Mouse (Mus musculus) hindbrain, embryonic 13.5 days (tissue): Measurements from ENCODE around the gene Strn3. TPM values are rescaled to one million over a fixed set of nuclear protein-coding genes. Genes with fewer than 3 reads are reported as not detected.

Experiments
- ATAC-seq: fragments of 200-750 bp; cut with Nextera tagmentation; 2 replicates; pipeline ENCODE4 v1.8.0; 2017; ENCODE audit warnings: moderate TSS enrichment; ENCODE audit not compliant: low FRiP score
- H3K27ac ChIP-seq: fragments of 300-500 bp; sonication (generic); 2 replicates; pipeline ENCODE4 v1.5.1; 2015; ENCODE audit warnings: inconsistent platforms, mild to moderate bottlenecking, moderate library complexity
- H3K27me3 ChIP-seq: fragments of 300-500 bp; sonication (generic); 2 replicates; pipeline ENCODE4 v1.6.1; 2015; ENCODE audit warnings: mild to moderate bottlenecking, inconsistent platforms
- H3K36me3 ChIP-seq: fragments of 300-500 bp; sonication (generic); 2 replicates; pipeline ENCODE4 v1.6.1; 2015; ENCODE audit warnings: mild to moderate bottlenecking, inconsistent platforms
- H3K4me1 ChIP-seq: fragments of 300-500 bp; sonication (generic); replicated peaks from 2 replicates; pipeline ENCODE4 v1.6.1; 2015; ENCODE audit warnings: inconsistent platforms
- H3K4me2 ChIP-seq: fragments of 300-500 bp; sonication (generic); 2 replicates; pipeline ENCODE4 v1.6.1; 2015; ENCODE audit warnings: inconsistent platforms, mild to moderate bottlenecking, moderate library complexity
- H3K4me3 ChIP-seq: fragments of 300-500 bp; sonication (generic); 2 replicates; pipeline ENCODE4 v1.5.1; 2015; ENCODE audit warnings: mild to moderate bottlenecking, inconsistent platforms
- H3K9ac ChIP-seq: fragments of 300-500 bp; sonication (generic); 2 replicates; pipeline ENCODE4 v1.6.1; 2015; ENCODE audit warnings: mild to moderate bottlenecking, inconsistent platforms
- H3K9me3 ChIP-seq: fragments of 300-500 bp; sonication (generic); 2 replicates; pipeline ENCODE4 v1.6.1; 2016; ENCODE audit warnings: inconsistent platforms
- WGBS: fragments of 180-500 bp; shearing (Covaris S2); methylation state at CpG from one replicate; pipeline ENCODE4 v1.1.7; 2015; 5-methylcytosine and 5-hydroxymethylcytosine counted together
- polyA plus RNA-seq: library from polyadenylated mRNA; unstranded; fragments of >200 nt; fragmentation: Nextera tagmentation; extraction: Ambion mirVana; gene quantifications from 2 replicates; pipeline ENCODE4 v1.2.1, GENCODE M21; 2015

Strn3 gene
- 40.4 and 40.5 TPM in 2 replicates for polyA plus RNA-seq

- peak; percentile 97 for ATAC-seq
- Histone ChIP-seq H3K27ac (peak within 1 kb of the TSS; percentile 100), H3K27me3 (no peaks in the 10 kb centered on the region), H3K9ac (peak within 1 kb of the TSS; percentile 99), H3K4me2 (peak within 1 kb of the TSS; percentile 81), H3K4me1 (peaks cover 14% of the 10 kb centered on the region), H3K9me3 (no peaks in the 10 kb centered on the region), H3K36me3 (no peaks in the 10 kb centered on the region), H3K4me3 (peak within 1 kb of the TSS; percentile 98)
- WGBS = under 1% methylated on average over 55 of the region's 56 CpGs
Observed at GRCm38 (mm10) chr12:51691845-51692632, at the start of gene Strn3. Gene Strn3, minus strand, starts transcription at chr12:51691897.

DNA sequence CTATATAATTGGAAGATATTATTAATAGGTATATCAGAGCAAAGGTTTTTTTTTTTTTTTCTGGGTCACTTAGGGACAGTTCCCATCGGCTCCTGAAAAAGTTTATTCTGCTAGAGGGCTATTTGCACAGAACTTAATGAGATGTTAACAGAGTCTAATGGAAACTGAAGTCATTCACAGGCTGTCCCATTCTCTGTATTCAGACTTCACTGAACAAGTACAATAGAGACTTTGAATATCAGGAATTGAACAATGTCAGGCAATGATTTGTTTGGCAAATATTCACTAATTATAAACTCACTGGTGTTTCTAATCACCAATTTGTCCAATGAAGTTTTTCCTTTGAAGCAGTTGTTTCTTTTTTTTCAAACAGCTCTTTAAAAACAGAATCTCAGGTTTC lies 45.1 kb upstream of the Strn3 start:
- Histone ChIP-seq H3K4me2 (no peak overlapping the region), H3K27ac (no peak overlapping the region), H3K27me3 (no peaks in the 10 kb centered on the region), H3K9ac (no peak overlapping the region), H3K9me3 (no peaks in the 10 kb centered on the region), H3K36me3 (peaks cover 12% of the 10 kb centered on the region), H3K4me1 (0 out of 2 replicates have a peak, but pooled peaks cover 4% of the 10 kb centered on the region), H3K4me3 (no peak overlapping the region)
- 29% methylated on average over 1 of the region's 1 CpGs for WGBS
- no peak for ATAC-seq

- Histone ChIP-seq H3K4me1 (0 out of 2 replicates have a peak, but pooled peaks cover 4% of the 10 kb centered on the region), H3K9me3 (no peaks in the 10 kb centered on the region), H3K36me3 (peaks cover 9% of the 10 kb centered on the region), H3K27ac (0 out of 2 replicates have a peak overlapping the region, but pooled peaks have one; percentile 15), H3K4me3 (no peak overlapping the region), H3K9ac (no peak overlapping the region), H3K4me2 (no peak overlapping the region), H3K27me3 (no peaks in the 10 kb centered on the region)
- ATAC-seq = no peak
- WGBS = 84% methylated on average over 3 of the region's 3 CpGs
Observed at GRCm38 (mm10) chr12:51736381-51736780, 44.7 kb upstream of the Strn3 start.

- H3K9me3 ChIP-seq = no peaks in the 10 kb centered on the region
- H3K4me3 ChIP-seq = no peak overlapping the region
- H3K27ac ChIP-seq = no peak overlapping the region
- no peaks in the 10 kb centered on the region for H3K27me3 ChIP-seq
- H3K9ac ChIP-seq = no peak overlapping the region
- no peak for ATAC-seq
- H3K36me3 ChIP-seq = peaks cover 9% of the 10 kb centered on the region
- H3K4me1 ChIP-seq = 0 out of 2 replicates have a peak, but pooled peaks cover 4% of the 10 kb centered on the region
- H3K4me2 ChIP-seq = no peak overlapping the region
- WGBS = 58% methylated on average over 7 of the region's 7 CpGs
Observed at GRCm38 (mm10) chr12:51735840-51736271, 44.2 kb upstream of the Strn3 start.

DNA sequence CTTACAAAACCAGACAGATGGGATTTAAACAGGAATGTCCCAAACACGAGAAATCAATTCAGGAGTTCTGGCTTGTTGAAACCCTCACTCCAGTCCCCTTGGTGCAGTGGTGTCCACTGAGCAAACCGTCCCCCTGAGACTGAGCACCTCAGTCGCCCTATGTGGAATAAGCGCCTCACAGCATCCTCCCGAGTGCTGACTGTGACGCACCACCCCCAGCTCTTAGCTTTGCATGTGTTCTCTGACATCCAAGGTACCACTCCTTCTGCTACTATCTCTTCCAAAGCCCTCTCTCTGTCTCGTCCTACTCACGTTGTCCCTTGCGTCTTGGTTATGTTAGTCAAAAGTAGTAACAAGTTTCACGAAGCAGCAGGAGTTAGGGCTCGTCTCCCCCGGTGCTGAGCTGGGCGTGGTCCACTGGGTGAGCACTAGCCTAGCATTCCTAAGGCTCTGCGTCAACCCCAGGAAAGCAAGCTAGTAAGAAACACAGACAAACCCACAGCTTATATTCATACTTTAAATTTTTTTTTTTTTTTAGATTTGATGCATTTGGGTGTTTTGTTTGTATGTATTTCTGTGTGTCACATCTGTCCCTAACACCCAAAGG lies 43.0 kb upstream of the Strn3 start:
- H3K4me1 ChIP-seq = 0 out of 2 replicates have a peak, but pooled peaks cover 4% of the 10 kb centered on the region
- H3K9me3 ChIP-seq = no peaks in the 10 kb centered on the region
- no peak for ATAC-seq
- H3K36me3 ChIP-seq = peaks cover 12% of the 10 kb centered on the region
- no peak overlapping the region for H3K4me3 ChIP-seq
- 87% methylated on average over 14 of the region's 14 CpGs for WGBS
- H3K4me2 ChIP-seq = no peak overlapping the region
- H3K9ac ChIP-seq = no peak overlapping the region
- H3K27ac ChIP-seq = no peak overlapping the region
- H3K27me3 ChIP-seq = no peaks in the 10 kb centered on the region

GRCm38 (mm10) chr12:51729827-51730226 lies 38.1 kb upstream of the Strn3 start:
- H3K27me3 ChIP-seq = no peaks in the 10 kb centered on the region
- H3K27ac ChIP-seq = no peak overlapping the region
- 93% methylated on average over 9 of the region's 9 CpGs for WGBS
- H3K4me1 ChIP-seq = no peaks in the 10 kb centered on the region
- no peaks in the 10 kb centered on the region for H3K9me3 ChIP-seq
- no peak for ATAC-seq
- H3K4me2 ChIP-seq = no peak overlapping the region
- peaks cover 24% of the 10 kb centered on the region for H3K36me3 ChIP-seq
- H3K4me3 ChIP-seq = no peak overlapping the region
- H3K9ac ChIP-seq = no peak overlapping the region

- Histone ChIP-seq H3K4me3 (no peak overlapping the region), H3K27me3 (no peaks in the 10 kb centered on the region), H3K4me2 (no peak overlapping the region), H3K36me3 (peaks cover 25% of the 10 kb centered on the region), H3K4me1 (no peaks in the 10 kb centered on the region), H3K27ac (no peak overlapping the region), H3K9ac (no peak overlapping the region), H3K9me3 (no peaks in the 10 kb centered on the region)
- no peak for ATAC-seq
- WGBS = 80% methylated on average over 11 of the region's 11 CpGs
Observed at GRCm38 (mm10) chr12:51729058-51729457, 37.4 kb upstream of the Strn3 start.

GRCm38 (mm10) chr12:51721836-51722235 lies 30.1 kb upstream of the Strn3 start:
- Histone ChIP-seq H3K4me2 (no peak overlapping the region), H3K4me3 (no peak overlapping the region), H3K9me3 (no peaks in the 10 kb centered on the region; the same call in 1 of the 2 replicates), H3K36me3 (peaks cover 37% of the 10 kb centered on the region), H3K27me3 (no peaks in the 10 kb centered on the region), H3K4me1 (no peaks in the 10 kb centered on the region), H3K27ac (no peak overlapping the region), H3K9ac (no peak overlapping the region)
- ATAC-seq = no peak
- WGBS = 96% methylated on average over 8 of the region's 8 CpGs

DNA sequence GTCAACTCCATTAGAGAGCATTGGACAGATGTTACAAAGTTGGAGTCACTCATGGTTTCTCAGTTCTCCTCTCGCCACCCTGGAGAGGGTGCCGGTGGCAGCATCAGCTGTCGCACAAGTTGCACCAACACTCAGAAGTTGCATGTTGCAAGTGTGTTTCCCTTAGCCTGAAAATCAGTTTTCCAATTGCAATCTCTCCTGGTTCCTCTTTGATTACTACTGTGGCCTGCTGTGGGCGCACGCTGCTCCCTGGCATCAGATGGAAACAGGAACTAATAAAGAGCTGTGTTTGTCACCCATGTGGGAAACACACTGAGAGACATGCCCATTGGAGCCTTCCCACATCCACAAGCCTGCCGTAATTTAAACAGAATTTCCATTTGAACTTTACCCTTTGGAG lies 26.9 kb upstream of the Strn3 start:
- Histone ChIP-seq H3K4me3 (no peak overlapping the region), H3K9me3 (no peaks in the 10 kb centered on the region; the same call in 1 of the 2 replicates), H3K27ac (no peak overlapping the region), H3K27me3 (no peaks in the 10 kb centered on the region), H3K36me3 (peaks cover 24% of the 10 kb centered on the region), H3K4me1 (no peaks in the 10 kb centered on the region), H3K9ac (no peak overlapping the region), H3K4me2 (no peak overlapping the region)
- no peak for ATAC-seq
- 91% methylated on average over 6 of the region's 6 CpGs for WGBS

DNA sequence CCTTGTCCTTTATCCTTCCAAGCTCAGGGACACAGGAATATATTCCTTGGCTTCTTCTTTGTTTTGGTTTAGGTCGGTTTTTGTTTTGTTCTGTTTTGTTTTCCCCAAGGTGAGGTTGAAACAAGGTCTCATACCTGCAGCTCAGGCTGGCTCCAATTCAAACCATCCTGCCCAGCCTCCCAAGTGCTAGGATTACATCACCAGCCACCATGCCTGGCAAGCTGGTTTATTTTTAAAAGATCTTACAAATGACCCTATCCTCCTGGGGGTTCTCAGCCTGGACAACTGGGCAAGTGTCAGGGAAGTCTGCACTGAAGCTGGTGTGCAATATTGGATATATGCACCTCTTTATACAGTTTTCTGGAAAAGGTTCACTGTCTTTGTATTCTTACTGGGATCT lies 21.0 kb upstream of the Strn3 start:
- H3K4me1 ChIP-seq = no peaks in the 10 kb centered on the region
- H3K36me3 ChIP-seq = 0 out of 2 replicates have a peak, but pooled peaks cover 2% of the 10 kb centered on the region
- no peak overlapping the region for H3K4me2 ChIP-seq
- H3K9me3 ChIP-seq = no peaks in the 10 kb centered on the region; the same call in 1 of the 2 replicates
- H3K4me3 ChIP-seq = no peak overlapping the region
- no peak overlapping the region for H3K9ac ChIP-seq
- WGBS = 83% methylated on average over 1 of the region's 1 CpGs
- H3K27me3 ChIP-seq = no peaks in the 10 kb centered on the region
- no peak for ATAC-seq
- no peak overlapping the region for H3K27ac ChIP-seq

DNA sequence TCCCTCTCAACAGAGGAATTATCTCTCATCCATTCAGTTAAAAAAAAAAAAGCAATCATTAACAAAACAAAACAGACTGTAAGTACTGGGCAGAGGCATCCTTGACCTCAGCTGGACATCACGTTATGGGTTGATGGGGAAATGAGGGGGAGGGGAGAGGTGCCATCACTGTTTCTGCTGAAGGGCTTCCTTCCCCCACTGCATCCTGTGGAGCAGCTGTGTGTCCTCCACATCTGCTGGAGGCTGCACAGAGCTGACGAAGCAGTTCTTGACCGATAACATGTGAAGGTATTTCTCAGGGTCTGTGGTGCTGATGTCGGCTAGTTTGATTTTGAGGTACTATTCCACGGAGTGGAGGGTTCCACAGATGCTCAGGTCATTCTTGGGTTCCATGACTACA lies 18.5 kb upstream of the Strn3 start:
- Histone ChIP-seq H3K4me2 (no peak overlapping the region), H3K4me3 (no peak overlapping the region), H3K4me1 (no peaks in the 10 kb centered on the region), H3K27ac (no peak overlapping the region), H3K36me3 (no peaks in the 10 kb centered on the region), H3K9me3 (no peaks in the 10 kb centered on the region), H3K27me3 (no peaks in the 10 kb centered on the region), H3K9ac (no peak overlapping the region)
- 64% methylated on average over 5 of the region's 5 CpGs for WGBS
- no peak for ATAC-seq

GRCm38 (mm10) chr12:51709741-51710140 lies 18.0 kb upstream of the Strn3 start:
- H3K4me1 ChIP-seq = no peaks in the 10 kb centered on the region
- ATAC-seq = no peak
- H3K4me3 ChIP-seq = no peak overlapping the region
- H3K27me3 ChIP-seq = no peaks in the 10 kb centered on the region
- no peak overlapping the region for H3K4me2 ChIP-seq
- H3K27ac ChIP-seq = no peak overlapping the region
- no peaks in the 10 kb centered on the region for H3K9me3 ChIP-seq
- no peak overlapping the region for H3K9ac ChIP-seq
- H3K36me3 ChIP-seq = no peaks in the 10 kb centered on the region
- 77% methylated on average over 3 of the region's 3 CpGs for WGBS
